Mouse (Mus musculus) ovary, postnatal 14 days (tissue): Measurements from ENCODE around the gene Chpt1.

ENCODE experiments used
- DNase-seq: peaks from one replicate; pipeline ENCODE4 v3.0.0; 2022; ENCODE audit warnings: low spot score

Gene Chpt1

DNA sequence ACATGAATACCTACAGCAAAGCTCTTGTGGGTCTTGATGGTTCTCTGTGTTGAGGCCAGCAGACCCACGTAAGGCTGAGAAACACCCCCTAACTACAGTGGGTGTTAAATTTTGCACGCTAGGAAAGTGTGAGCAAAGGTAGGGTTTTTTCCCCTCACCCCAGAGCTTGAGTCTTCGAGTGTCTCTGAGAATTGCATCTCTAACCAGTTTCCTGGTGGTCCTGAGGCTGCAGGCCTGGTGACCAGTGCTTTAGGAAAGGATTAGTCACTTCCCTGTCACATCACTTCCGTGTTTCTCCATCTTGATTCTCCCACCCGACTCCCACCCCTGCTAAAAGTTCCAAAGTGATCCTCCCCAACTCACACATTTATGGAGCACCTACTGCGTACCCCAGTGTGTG lies 99.7 kb downstream of the Chpt1 start:
- no peak for DNase-seq

DNA sequence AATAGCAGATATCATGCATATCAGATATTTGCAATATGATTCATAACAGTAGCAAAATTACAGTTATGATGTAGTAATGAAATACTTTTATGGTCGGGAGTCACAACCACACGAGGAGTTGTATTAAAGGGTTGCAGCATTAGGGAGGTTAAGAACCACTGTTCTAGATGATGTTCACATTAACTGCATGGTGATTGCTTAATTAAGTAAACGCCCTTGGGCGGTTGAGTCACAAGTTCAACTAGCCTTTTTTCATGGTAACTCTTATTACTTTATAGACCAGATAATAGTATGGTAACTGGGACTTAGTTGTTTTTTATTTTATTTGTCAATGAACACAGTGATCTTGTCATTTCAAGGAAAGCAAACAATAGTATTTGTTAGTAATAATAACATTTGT lies 100.9 kb downstream of the Chpt1 start:
- no peak for DNase-seq
